Mouse (Mus musculus): Measurements from ENCODE around the gene Pxk.

- TF ChIP-seq CTCF (IDR thresholded peaks at IDR 0.05; ENCODE audit: borderline replicate concordance, insufficient read depth, low read depth, low read length) (no peak), POLR2A (IDR thresholded peaks at IDR 0.05; ENCODE audit: borderline replicate concordance, insufficient read depth, low read length) (no peak)
These were observed 47.9 kb downstream of the Pxk start for GRCm38 (mm10) chr14:8145594-8146558.

Measured in cerebellum, adult 2 months (tissue).